Mouse (Mus musculus) kidney, postnatal 36 days (tissue): ENCODE results near the gene Tab1.

Experiments used
- DNase-seq, 2 experiments: peaks; one replicate each; pipeline ENCODE4 v3.0.0; 2021 to 2022; ENCODE audit warnings: mixed read lengths in 2 of 2

Gene Tab1

GRCm38 (mm10) chr15:80208446-80208845, 75.5 kb downstream of the Tab1 start:
- DNase-seq, result peak; percentile 61 to 69
